Mouse (Mus musculus) kidney, adult 8-10 months (tissue): Measurements from ENCODE around the gene Gm5148.
A peak's percentile ranks its signal among the peaks of the same experiment; 100 is the strongest.

Experiments
- DNase-seq, 2 experiments: peaks; one replicate each; pipeline ENCODE4 v3.0.0; 2022

Gm5148 gene

GRCm38 (mm10) chr3:37687158-37687980 lies 36.9 kb downstream of the Gm5148 start:
- peak; percentile 67 to 73 for DNase-seq

GRCm38 (mm10) chr3:37686751-37687150 lies 37.5 kb downstream of the Gm5148 start:
- DNase-seq, result peak in 1 of 2 experiments; percentile 5

DNA sequence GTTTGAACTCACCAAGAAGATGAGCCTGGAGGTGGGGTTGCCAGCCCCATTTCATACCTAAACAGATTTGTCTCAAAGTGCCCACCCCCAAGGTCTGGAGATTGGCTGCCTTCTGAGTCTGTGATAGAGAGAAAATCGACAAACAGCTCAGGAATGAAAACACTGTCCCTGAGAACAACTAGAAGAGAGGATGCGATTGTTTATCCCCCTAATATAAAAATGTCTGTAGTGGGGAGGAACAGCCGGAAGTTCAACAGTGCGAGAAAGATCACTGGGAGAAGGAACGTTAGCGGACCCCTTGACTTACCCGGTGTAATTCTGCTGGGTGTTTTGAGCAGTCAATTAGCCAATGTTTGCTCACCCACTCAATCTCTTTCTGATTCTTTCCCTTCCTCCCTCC lies 38.1 kb downstream of the Gm5148 start:
- peak in 1 of 2 experiments; percentile 34 for DNase-seq

DNA sequence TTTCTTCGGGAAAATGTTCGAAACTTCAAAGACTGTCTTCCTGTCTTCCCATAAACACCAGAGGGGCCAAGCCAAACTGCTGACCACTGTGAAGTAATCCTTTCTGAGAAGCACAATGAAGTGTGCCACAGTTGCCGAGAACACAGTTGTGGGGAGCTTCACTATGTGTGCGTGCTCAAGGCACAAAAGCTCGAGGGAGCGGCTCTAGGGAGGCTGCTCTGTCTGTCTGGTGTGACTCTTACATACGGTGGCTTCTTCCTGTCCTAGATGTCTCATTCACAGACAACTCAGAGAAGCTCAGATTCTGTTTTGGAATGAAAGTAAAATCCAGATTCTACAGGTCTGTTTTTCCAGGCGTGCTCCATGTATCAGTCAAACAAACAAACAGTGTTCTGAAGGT lies 48.0 kb downstream of the Gm5148 start:
- no peak for DNase-seq

DNA sequence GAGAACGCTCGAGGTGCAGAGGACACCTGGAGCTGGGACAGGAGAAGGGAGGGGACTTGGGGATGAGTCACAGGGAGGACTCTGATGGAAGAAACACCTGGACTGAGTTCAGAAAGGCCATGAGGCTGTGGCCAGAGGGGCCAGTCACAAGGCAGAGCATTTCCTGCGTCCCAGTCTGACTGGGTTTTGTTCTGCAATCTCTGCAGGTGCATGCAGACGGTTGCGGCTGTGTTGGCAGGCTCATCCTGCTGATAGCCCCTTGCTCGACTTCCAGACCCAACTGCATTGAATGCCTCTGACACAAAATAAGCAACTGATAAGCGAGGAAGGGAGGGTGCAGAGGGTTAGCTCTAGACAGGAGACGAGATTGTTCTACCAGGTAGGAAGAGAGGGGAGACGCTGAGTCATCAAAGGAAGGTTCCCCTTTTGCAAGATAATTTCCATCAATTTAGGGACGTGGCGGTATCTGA lies 49.2 kb downstream of the Gm5148 start:
- DNase-seq, result no peak

- DNase-seq, result no peak
These were observed 50.6 kb downstream of the Gm5148 start for GRCm38 (mm10) chr3:37673513-37674261.

- DNase-seq, result no peak
These were observed 51.8 kb downstream of the Gm5148 start for GRCm38 (mm10) chr3:37672266-37673040.

DNA sequence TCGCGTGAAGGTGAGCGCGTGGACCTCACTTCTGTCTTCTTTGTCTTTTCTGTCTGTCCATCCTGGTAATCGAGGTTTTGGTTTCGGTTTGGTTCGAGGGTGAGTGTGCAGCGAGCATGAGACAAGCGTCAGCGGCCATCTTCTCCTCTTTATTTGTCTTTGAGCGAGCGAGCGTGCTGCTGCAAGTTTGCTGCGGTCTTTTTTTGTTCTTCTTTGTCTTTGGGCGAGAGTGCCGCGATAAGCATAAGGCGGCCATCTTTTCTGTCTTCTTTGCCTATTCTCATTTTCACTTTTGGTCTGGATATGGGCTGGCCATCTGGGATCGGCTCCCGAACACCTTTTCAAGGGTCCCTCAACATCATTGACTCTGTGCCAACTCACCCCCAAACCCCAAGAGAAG lies 55.2 kb downstream of the Gm5148 start:
- no peak for DNase-seq

- DNase-seq, result no peak
These were observed 55.6 kb downstream of the Gm5148 start for GRCm38 (mm10) chr3:37668652-37669051.

DNA sequence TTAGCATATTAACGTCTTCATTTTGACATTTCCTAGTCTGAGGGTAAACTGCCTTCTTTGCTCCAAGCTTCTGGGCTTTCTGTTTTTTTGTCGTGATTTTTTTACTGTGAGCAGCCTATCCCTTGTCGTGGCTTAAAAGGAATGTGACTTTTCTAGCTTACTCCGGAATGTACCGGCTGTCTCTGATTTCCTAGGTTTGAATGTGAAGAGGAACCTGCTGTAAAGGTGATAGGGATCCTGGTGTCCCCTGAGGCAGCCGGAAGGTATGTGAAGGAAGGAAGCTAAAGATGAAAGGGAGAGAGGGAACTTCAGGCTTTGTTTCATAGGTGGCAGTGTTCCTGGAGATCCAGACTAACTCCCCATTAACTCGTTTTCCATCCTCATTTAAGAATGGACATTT lies 56.6 kb downstream of the Gm5148 start:
- DNase-seq, result no peak

DNA sequence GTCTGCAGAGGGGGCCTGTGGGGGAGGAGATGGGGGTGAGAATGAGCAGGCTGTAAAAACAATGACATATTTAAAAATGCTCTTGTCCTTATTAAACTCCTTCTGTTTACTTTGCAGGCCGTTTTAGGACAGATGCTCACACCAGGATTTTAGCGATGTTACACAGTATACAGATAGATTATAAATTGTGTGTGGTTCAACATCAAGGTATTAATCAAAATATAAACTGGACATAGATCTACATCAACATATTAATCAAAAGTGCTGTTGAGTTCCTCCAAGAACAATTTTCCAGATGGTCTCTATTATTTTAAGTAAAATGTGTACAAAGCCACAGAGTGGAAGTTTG lies 57.2 kb downstream of the Gm5148 start:
- DNase-seq, result no peak

- DNase-seq, result peak in 1 of 2 experiments; percentile 45
These were observed 57.8 kb downstream of the Gm5148 start for GRCm38 (mm10) chr3:37666291-37667118.
